Mouse (Mus musculus): ENCODE measurements around the gene Hoxc12. TPM values are rescaled to one million over a fixed set of nuclear protein-coding genes. Genes with fewer than 3 reads are reported as not detected.

The Hoxc12 gene
- not detected for polyA plus RNA-seq (2015; fragmentation: Illumina TruSeq; extraction: RNeasy Lipid Tissue Mini Kit (QIAGEN cat#74804); ENCODE audit: insufficient read depth, low replicate concordance)

DNA sequence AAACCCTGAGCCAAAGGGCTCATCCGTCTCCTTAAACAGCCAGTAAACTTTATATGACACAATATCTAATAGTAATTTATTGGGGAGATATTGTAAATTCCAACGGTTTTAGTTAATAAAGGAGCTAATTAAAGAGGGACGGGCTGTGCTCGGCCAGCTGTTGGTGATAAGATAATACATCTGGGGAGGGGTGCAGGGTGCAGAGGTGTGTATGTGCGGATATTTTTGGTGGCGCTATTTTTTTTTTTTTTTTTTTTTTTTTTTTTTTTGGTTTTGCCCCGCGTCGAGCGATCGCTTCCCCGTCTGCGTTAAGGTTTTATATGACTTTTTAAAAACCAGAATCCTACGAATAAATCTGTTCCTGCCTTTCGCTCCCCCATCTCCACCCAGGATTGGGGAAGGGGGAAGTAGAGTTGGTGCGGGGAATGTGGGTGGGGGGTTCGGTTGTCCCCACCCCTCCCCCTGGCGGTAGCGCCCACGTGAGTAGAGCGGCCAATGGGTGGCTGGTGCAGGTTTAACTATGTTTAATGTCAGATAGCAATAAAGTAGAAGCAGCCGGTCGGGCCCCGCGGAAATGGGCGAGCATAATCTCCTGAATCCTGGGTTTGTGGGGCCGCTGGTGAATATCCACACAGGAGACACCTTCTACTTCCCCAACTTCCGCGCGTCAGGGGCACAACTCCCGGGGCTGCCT, at the start of gene Hoxc12:
Gene Hoxc12, plus strand, starts transcription at position 479 of the 694 bp plus-strand sequence.

DNA sequence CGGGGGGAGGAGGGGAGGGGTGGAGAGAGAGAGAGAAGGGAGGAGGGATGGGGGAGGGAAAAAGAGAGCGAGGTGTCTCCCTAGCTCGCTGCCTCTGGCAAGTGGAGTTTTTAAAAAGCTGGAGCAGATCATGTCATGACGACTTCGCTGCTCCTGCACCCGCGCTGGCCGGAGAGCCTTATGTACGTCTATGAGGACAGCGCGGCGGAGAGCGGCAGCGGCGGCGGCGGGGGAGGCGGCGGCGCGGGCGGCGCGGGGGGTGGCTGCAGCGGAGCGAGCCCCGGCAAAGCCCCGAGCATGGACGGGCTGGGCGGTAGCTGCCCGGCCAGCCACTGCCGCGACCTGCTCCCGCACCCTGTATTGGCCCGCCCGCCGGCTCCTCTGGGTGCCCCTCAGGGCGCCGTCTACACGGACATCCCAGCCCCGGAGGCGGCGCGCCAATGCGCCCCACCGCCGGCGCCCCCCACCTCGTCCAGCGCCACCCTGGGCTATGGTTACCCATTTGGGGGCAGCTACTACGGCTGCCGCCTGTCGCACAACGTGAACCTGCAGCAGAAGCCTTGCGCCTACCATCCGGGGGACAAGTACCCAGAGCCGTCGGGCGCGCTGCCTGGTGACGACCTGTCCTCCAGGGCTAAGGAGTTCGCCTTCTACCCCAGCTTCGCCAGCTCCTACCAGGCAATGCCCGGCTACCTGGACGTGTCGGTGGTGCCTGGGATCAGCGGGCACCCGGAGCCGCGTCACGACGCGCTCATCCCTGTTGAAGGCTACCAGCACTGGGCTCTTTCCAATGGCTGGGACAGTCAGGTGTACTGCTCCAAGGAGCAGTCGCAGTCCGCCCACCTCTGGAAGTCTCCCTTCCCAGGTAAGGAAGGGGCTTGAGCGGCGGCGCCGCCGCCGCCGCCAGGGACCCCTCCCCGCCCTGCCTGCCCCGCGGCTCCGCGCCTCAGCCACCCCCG, 15.2 kb upstream of the Hoxc12 start, which contains the start of gene Hoxc13:
Gene Hoxc13, plus strand, starts transcription at position 51 of the 959 bp plus-strand sequence.

DNA sequence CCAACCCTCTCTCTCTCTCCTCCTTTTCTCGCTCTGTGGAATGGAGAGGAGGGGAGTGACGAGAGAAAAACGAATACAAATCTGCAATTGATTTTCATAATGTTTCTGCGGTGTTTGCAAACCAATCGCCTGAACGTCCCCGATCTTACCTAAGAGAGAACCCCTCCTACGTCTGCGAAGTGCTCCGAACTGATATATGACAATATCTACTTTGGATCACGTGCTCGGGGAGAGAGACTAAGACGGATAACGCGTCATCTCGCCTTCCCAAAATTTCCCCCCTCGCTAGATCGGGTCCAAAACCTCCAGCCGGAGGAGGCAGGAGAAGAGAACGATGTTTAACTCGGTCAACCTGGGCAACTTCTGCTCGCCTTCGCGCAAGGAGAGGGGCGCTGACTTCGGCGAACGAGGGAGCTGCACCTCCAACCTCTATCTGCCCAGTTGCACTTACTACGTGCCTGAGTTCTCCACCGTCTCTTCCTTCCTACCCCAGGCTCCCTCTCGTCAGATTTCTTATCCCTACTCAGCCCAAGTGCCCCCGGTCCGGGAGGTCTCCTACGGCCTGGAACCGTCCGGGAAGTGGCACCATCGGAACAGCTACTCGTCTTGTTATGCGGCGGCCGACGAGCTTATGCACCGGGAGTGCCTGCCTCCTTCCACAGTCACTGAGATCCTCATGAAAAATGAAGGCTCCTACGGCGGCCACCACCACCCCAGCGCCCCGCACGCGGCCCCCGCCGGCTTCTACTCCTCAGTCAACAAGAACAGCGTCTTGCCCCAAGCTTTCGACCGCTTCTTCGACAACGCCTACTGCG, 17.8 kb downstream of the Hoxc12 start, which contains the start of gene Hoxc11:
Gene Hoxc11, plus strand, starts transcription at position 236 of the 815 bp plus-strand sequence.

DNA sequence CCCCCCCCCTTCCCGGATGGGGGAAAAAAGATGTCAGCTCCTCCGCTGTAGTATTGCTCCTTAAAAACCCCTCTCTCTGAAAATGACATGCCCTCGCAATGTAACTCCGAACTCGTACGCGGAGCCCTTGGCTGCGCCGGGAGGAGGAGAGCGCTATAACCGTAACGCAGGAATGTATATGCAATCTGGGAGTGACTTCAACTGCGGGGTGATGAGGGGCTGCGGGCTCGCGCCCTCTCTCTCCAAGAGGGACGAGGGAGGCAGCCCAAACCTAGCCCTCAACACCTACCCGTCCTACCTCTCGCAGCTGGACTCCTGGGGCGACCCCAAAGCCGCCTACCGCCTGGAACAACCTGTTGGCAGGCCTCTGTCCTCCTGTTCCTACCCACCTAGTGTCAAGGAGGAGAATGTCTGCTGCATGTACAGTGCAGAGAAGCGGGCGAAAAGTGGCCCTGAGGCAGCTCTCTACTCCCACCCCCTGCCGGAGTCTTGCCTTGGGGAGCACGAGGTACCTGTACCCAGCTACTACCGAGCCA, 30.3 kb downstream of the Hoxc12 start, which contains the start of gene Hoxc10:
Gene Hoxc10, plus strand, starts transcription at position 21 of the 536 bp plus-strand sequence.

DNA sequence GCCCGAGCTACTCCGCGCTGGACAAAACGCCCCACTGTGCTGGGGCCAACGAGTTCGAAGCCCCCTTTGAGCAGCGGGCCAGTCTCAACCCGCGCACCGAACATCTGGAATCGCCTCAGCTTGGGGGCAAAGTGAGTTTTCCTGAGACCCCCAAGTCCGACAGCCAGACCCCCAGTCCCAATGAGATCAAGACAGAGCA, 30.7 kb downstream of the Hoxc12 start, which contains the start of gene Hoxc5:
Gene Hoxc5, plus strand, starts transcription at position 132 of the 199 bp plus-strand sequence.

DNA sequence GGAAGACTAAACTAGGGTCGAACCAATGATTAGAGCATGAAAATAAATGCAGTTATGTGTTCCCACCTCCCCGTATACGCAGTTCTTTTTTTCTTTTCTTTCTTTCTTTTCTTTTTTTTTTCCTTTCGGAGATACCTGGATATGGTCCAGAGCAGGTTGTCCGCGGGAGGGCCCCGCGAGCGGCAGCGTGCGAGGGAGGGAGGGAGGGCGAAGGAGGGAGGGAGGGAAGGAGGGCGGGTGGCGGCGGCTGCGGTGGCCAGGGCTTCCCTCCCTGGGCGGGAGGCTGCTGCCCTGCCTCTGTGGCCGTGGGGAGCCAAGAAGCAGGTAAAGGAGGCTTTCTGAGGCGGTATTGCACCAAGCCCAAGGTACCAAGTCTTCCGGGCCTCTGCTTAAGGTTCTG, 39.6 kb downstream of the Hoxc12 start, which contains the start of gene Hoxc9:
Gene Hoxc9, plus strand, starts transcription at position 269 of the 400 bp plus-strand sequence.

Other genes with a start within 250 kb of the Hoxc12 start
- 32.9 TPM for gene Calcoco1, start 214.6 kb upstream of the Hoxc12 start, polyA plus RNA-seq (2015; fragmentation: Illumina TruSeq; extraction: RNeasy Lipid Tissue Mini Kit (QIAGEN cat#74804); ENCODE audit: insufficient read depth, low replicate concordance)
- gene Hoxc13, start 15.7 kb upstream of the Hoxc12 start, polyA plus RNA-seq (2015; fragmentation: Illumina TruSeq; extraction: RNeasy Lipid Tissue Mini Kit (QIAGEN cat#74804); ENCODE audit: insufficient read depth, low replicate concordance): not detected
- not detected for gene Hoxc11, start 17.7 kb downstream of the Hoxc12 start, polyA plus RNA-seq (2015; fragmentation: Illumina TruSeq; extraction: RNeasy Lipid Tissue Mini Kit (QIAGEN cat#74804); ENCODE audit: insufficient read depth, low replicate concordance)
- gene Hoxc10, start 30.0 kb downstream of the Hoxc12 start, polyA plus RNA-seq (2015; fragmentation: Illumina TruSeq; extraction: RNeasy Lipid Tissue Mini Kit (QIAGEN cat#74804); ENCODE audit: insufficient read depth, low replicate concordance): not detected
- not detected for gene Hoxc5, start 30.7 kb downstream of the Hoxc12 start, polyA plus RNA-seq (2015; fragmentation: Illumina TruSeq; extraction: RNeasy Lipid Tissue Mini Kit (QIAGEN cat#74804); ENCODE audit: insufficient read depth, low replicate concordance)
- not detected for gene Hoxc9, start 39.7 kb downstream of the Hoxc12 start, polyA plus RNA-seq (2015; fragmentation: Illumina TruSeq; extraction: RNeasy Lipid Tissue Mini Kit (QIAGEN cat#74804); ENCODE audit: insufficient read depth, low replicate concordance)
- not detected for gene Hoxc8, start 53.9 kb downstream of the Hoxc12 start, polyA plus RNA-seq (2015; fragmentation: Illumina TruSeq; extraction: RNeasy Lipid Tissue Mini Kit (QIAGEN cat#74804); ENCODE audit: insufficient read depth, low replicate concordance)
- not detected for gene Hoxc6, start 61.5 kb downstream of the Hoxc12 start, polyA plus RNA-seq (2015; fragmentation: Illumina TruSeq; extraction: RNeasy Lipid Tissue Mini Kit (QIAGEN cat#74804); ENCODE audit: insufficient read depth, low replicate concordance)
- 0.50 TPM for gene Hoxc4, start 82.2 kb downstream of the Hoxc12 start, polyA plus RNA-seq (2015; fragmentation: Illumina TruSeq; extraction: RNeasy Lipid Tissue Mini Kit (QIAGEN cat#74804); ENCODE audit: insufficient read depth, low replicate concordance)
- gene Smug1, start 230.3 kb downstream of the Hoxc12 start, polyA plus RNA-seq (2015; fragmentation: Illumina TruSeq; extraction: RNeasy Lipid Tissue Mini Kit (QIAGEN cat#74804); ENCODE audit: insufficient read depth, low replicate concordance): 16.0 TPM

Measured in spleen, adult 10 weeks (tissue).